Mouse (Mus musculus): ENCODE measurements around the gene Zc3h18.
A peak's percentile ranks its signal among the peaks of the same experiment; 100 is the strongest.

The Zc3h18 gene

DNA sequence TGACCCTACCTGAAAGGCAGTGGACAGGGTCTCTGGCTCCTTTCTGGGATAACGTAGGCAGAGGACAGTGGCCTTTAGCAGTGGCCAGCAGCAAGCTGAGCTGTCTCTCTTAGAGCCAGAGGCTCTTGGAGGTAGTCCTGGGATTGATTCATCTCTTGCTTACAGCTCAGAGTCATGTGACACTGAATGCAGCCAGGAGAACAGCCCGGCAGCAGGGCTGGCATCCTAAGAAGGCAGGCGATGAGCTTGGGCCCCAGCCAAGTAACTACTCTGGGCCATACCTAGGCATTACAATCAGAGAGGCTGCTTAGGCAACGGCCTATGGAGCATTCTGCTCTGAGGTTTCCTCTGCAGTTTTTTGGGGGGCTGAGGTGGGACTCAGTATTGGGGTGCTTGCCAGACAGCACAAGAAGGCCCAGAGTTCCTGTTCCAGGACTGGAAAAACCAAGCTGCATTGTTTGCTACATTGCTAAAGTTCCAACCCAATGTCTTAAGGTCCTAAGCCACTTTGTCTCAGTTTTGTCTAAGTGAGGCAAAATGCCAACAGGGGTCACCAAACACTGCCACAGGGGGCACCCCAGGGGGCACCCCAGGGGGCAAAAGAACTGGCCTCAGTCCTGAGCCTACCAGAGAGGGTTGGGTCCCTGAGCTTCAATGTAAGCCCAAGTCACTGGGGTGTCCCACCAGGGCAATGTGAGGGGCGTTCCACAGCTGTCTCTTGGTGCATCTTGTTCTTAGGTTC, 28.4 kb upstream of the Zc3h18 start:
- DNase-seq, result no peak

DNA sequence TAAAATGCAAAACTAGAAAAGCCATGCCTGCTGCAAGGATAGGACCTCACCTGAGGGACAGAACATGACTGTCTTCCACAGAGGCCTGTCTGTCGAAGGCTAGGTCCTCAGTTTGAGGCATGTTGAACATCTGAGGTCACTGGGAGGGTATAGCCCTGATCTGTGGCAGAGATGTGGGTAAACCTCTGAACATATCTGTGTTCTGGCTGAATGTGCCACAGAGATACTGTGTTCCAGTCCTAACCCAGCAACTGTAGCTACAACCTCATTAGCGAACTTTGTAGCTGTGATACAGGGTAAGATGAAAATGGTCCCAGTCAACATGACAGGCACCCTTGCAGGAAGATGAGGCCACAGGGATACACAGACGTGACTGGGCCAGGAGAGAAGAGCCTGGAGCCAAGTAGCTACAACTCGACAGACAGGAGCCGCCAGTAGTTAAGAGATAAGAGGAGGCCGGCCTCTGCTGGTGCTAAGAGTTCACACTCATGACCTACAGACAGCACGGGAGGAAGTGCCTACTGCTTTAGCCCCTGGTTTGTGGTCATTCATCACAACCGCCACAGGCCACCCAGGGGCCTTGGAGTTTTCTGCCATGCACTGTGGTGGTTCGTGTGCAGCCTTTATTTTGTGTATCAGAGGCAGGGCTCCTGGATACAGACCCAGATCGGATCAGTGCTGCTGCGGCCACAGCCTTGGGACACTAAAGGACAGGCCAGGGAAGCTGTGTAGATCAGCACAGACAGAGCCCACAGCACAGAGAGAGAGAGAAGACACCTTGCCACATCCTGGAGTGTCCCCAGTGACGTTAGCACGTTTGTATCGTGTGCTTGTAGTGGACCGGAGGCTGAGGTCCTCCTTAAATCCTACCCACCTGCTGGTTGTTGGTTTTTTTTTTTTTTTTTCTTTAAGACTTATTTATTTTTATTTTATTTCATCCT, 26.8 kb upstream of the Zc3h18 start:
- no peak for DNase-seq

DNA sequence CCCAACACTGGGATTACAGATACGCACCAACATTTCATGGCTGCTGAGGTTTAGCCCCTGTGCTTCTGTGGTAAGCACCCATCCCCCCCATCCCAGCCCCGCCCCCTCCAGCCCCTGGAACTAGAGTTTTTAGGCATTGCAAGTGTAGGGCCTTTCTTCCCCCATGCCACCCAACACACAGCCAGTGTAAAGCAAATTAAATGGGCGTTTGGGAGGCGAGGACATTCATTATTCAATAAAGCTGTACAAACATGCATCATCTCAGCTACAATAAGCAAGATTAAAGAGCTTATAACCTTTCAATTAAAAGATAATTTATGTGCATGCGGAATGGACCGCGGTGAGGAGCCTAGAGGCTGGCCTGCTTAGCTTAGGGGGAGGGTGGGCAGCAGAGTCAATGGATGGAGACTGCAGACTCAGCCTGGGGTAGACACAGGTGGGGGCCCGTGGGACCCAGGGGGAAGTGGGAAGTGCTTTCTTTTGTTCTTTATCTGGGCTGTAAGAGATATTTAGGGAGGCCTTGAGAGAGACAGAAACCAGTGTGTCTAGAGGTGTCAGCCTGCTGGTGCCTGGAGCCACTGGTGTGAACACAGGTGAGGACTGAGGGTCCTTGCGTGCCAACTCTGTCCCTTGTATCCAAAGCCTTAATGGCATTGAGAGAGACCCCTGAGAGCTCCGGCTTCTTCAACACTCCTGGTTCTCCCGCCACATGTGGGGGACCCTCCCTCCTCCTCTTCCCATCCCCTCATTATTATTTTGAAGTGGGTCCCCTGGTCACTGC, 25.9 kb upstream of the Zc3h18 start:
- DNase-seq, result no peak

DNA sequence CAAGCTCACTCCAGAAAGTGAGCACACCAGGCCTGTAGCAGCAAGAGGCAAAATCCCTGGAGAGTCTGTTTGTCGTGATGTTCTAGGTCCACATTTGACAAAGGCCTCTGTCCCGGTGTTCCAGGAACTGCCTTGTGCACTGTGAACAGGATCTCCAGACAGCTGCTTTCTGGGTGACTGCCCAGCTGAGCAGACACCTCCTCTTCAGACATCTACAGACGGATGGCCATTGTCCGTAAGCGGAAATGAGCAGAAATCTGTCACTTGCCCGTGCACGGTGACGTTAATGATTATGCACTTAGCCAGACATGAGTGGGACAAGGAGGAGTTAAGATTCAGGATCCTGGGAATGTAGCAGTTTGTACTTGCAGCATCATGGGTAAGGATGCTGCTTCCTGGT, 22.3 kb upstream of the Zc3h18 start:
- peak; percentile 21 for DNase-seq

DNA sequence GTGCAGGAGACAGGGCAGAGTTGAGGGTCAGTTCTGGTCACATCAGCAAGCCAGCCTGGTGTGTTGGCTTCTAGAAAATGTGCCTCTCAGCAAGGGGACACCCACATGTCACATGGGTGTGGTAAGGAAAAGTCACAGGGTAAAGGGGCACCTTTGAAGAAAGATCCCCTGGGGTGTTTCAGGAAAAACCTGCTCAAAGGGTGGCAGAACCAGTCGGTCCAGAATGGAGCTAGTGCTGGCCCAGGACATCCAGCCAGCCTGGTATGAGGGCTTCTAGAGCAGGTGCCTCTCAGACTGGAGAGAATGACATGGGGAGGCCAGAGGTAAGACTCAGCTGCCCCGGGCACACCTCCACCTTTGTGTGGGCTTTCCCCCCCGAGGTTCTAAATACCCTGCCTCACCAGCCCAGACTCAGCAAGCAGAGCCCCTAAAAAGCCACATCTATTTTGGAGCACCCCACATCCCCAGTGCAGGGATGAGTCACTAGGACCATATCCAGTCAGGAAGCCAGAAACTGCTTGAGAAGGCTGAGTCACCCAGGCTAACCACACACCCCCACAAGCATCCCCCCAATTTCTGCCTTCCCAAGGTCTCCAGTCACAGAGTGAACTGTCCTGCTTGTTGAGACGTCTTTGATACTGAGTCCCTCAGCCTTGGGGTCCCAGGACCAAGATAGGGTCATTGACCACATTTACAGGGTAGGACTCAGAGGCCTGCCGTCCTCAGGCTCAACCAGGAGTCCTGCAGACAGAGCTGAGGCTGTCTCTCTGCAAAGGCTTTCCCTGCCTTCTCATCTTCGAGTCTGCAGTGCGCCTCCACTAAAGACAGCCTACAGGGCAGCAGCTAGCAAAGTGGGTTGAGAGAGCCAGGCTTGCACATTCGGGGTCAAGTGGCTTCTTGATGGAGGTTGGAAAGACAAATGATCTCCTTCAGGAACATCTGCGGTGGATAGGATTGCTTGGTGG, 20.5 kb upstream of the Zc3h18 start:
- DNase-seq, result peak; percentile 45

DNA sequence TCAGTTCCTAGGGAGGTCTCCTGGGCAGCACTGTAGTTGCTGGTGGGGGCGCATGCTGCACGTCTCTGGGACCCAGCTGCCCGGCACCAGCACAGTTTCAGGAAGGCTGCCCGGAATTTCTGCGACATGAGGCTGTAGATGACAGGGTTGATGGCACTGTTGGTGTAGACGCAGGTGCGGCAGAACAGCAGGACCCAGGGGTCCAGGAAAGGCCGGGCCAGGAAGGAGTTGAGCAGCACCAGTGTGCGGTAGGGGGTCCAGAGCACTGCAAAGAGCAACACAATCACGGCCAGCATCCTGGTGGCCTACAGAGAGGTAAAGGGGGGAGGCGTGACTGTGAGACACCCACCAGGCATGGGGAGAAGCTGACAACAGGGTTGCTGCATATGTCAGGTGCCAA, 19.2 kb upstream of the Zc3h18 start:
- DNase-seq, result no peak

DNA sequence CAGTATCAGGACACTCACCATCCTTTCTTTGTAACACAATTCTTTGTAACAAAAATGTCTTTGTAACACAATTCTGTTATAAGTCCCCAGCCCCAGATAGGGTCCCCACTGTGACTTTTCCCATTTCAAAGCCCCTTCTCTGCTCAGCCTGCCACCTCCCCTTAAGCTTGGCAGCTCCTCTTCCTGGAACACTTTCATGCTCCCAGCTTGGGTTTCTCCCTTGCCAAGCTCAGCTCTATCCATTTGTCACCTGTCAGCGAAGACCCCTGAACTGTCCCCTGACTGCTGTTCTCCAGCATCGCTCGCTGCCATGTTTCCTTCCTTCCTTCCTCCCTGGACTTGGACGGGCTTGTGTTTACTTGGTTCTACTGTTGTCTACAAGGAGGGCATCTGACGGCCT, 18.8 kb upstream of the Zc3h18 start:
- DNase-seq, result no peak

DNA sequence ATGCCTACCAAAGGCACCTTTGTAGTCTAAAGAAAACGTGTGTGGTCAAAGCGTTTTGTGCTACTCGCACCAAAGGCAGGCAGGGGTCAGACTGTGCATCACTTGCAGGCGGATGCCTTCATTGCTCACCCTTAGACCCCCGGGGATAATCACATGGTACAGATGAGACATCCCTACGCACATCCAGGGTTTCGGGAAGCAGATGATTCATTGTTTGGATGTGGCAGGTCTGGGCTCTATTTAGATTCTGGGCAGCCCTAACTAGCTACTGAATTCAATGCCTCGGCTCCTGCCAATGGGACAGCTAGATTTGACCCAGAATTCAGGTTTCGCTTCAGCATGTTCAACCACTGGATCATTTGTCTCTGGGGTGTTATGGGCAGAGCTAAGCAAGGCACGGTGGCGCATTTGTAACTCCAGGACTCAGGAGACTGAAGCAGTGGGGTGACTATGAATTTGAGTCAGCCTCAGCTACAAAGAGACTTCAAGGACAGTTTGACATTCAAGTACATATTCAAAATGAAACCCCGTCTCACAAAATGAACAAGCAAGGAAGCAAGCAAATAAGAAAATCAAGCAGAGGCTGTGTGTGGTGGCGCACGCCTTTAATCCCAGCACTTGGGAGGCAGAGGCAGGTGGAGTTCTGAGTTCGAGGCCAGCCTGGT, 17.2 kb upstream of the Zc3h18 start:
- DNase-seq, result no peak

DNA sequence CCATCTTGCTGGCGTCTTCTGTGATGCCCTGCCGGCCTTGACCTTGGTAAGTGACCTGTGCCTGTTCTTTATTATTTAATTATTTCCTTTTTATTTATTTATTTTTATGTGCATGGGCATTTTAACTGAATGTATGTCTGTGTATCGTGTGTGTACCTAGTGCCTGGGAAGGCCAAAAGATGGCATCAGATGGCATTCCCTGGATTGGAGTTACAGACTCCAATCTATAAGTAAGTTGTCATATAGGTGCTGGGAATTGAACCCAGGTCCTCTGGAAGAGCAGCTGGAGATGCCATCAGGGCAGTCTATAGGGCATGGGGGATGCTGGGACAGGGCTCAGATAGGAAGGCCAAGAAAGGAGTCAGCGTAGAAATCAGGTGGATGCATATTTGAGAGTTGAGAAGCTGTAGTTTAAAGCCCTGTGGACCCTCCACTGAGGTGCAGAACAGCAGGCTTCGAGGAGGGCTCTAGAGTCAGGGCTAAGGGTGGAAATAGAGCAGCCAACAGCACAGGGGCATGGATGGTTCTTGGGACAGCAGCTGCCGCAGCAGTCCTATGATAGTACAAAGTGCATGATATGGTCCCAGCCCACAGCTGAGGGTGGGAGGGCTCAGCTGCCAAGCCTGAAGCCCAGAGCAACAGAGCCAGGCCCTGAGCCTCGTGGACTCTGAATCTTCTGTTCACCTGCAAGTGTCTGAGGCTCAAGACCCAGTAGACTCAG, 15.6 kb upstream of the Zc3h18 start, which contains the start of gene Trhr2:
TSS of gene Trhr2 (minus strand) at position 51 of the 721 bp plus-strand sequence.
- DNase-seq, result no peak

DNA sequence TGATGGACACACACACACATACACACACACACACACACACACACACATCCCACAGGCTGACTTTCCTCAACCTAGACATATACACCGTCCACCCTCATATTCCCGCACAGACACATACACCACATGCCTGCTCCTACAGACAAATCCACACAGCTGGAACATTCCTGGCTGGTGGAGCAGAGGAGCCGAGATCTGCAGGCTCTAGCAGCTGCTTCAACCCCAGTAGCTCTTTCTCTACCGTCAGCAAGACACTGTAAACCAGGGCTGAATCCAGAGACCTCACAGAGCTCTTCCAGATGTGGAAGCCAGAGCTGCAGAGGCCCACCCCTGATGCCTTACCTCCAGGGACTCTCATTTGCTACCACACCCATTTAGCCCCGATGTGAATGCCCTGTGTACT, 14.1 kb upstream of the Zc3h18 start:
- DNase-seq, result no peak

DNA sequence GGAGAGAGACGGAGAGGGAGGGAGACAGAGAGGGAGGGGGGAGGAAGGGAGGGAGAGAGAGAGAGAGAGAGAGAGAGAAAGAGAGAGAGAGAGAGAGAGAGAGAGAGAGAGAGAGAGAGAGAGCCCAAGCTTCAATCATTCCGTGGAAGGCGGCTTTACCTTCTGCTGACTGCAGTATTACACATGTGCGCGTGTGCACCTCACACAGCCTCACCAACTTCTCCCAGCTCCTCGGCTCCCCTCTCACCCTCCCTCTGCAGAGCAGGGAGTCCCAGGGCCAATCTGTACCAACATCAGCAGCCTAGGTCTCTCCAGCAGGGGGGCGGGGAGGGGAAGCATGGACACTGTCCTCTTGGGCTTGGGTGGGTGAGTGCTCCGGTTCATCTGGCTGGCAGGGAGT, 13.4 kb upstream of the Zc3h18 start:
- DNase-seq, result no peak

DNA sequence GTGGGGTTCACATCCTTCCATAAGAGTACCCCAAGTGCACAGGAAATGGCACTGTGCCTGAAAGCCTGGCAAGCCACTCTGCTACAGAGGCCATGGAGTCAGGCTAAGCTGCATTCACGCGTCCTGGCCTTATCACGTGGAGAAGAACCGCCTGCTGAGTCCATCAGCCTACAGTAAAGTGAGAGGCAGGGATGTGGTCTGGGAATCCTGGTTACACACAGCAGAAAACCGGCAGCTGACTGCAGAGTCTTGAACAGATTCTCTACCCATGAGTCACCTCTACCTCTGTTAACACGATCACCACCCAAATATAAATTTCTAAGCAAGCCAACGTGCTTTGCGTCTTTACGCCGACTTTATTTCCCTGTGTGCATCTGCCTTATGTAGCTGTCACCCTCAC, 7.9 kb upstream of the Zc3h18 start:
- no peak for DNase-seq

DNA sequence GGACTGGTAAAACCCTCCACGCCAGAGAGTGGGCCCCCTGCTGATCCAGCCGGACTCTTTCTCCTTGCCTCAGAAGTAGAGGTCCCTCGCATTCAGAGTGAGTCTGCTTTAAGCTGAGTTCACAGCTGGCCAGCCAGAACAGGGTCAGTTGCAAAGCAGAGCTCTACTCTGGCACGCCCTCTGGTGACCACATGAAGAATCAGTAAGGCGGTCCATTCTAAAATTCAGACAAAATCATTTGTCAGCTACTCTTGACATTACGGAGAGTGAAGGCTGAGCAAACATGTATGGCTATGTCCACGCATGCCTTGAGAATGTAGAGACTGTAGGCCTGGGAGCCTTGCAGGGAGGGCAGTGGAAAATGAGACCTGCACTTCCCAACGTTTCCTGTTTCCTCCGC, 6.7 kb upstream of the Zc3h18 start:
- DNase-seq, result peak; percentile 84

DNA sequence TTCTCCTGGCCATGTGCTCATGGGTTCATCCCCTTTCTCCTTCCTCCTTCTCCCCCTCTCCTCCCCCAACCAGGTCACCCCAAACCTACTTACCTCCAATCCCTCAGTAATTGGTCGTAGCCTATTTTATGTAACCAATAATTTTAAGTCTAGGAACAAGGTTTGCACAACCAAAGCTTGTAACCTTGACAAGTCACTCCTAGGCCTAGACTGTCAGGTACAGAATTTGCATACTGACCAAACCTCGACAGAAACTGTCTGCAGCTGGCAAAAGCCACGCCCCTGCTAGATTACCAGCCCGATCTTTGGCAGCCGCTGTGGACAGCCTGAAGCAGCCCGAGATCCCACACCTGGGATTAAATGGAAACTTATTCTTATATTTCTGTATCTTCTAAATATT, 4.7 kb upstream of the Zc3h18 start:
- DNase-seq, result no peak

DNA sequence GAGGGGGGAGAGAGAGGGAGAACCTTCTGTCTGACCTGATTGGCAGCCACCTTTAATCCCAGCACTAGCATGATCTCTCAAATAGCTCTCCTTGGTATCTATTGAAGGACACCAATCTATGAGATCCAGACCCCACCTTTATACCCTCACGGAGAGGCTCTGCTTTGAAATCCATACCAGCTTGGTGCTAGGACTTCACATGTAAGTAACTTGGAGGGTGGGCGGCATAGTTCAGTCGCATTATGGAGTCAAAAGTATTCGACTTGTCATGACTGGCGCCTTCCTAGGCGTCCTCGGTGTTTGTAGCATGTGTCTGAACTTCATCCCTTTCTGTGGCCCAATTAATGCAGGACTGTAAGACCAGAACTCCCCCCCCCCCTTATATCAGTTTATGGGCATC, 1.1 kb upstream of the Zc3h18 start:
- DNase-seq, result no peak

DNA sequence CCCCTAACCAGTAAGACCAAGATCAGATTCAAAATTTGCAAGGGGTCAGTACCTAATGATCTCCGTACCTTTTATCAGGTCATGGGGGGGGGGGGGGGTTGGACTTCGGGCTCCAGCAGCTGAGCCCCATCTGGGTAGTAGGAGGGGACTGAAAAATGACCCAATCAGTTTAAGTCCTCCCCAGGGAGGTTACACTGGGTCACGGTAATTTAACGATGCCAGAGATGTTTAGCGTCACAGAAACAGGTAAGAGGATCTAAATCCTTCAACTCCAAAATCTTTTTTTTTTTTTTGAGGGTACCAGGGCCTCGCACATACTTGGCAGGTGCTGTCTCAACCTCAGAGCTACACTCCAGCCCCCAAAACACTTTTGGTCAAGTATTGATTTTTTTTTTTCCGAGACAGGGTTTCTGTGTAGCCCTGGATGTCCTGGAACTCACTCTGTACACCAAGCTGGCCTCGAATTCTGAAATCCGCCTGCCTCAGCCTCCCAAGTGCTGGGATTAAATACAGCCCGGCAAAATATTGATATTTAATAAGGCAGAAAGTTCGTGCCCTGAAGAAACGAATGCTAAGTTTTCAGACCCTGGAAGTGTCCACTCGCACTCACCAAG, 551 bp upstream of the Zc3h18 start:
- no peak for DNase-seq

DNA sequence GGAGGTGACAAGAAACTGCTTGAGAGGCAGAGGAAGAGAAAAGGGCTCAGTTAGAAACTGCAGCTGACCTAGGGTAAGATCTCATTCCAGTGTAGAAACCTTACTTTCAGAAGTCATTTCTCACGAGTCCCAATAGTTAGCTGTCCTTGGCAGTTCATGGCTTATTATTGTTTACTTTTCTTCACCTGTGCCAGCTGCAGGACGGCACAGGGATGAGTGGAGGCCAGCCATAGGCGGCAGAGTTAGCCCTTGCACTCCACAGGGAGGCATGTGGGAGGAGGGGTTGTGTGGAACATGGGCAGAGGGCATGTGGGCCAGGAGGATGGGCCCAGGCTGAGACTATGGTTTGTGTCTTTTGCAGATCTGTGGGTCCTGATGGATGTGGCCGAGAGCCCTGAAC, 6.6 kb downstream of the Zc3h18 start:
- DNase-seq, result no peak

DNA sequence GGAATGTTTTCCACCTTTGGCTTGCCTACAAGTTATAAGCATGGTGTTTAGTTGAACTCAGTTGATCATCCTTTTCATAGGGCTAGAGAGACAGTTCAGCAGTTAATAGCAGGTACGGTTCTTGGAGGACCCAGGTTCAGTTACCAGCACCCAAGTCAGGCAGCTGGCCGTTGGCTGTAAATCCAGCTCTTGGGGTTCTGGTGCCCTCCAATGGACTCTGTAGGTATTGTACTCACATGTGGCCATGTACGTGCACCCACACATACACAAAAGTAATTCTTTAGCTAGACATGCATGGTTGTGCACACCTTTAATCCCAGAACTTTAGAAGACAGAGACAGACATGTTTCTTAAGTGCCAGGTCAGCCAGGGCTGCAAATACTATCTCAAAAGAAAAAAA, 12.9 kb downstream of the Zc3h18 start:
- no peak for DNase-seq

DNA sequence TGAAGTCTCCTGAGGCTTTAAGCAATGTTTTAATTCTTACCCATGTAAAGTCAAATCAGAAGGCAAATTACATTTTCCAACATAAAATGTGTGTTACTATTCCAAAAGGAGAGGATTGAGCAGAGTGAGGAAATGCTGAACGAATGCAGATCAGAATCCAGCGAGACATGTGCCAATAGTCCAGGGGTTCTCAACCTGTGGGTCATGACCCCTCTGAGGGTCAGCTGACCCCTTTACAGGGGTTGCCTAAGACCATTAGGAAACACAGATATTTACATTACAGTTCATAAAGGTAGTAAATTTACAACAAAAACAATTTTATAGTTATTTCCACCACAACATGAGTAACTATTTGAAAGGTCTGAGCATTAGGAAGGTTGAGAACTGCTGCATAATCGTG, 14.3 kb downstream of the Zc3h18 start:
- no peak for DNase-seq

DNA sequence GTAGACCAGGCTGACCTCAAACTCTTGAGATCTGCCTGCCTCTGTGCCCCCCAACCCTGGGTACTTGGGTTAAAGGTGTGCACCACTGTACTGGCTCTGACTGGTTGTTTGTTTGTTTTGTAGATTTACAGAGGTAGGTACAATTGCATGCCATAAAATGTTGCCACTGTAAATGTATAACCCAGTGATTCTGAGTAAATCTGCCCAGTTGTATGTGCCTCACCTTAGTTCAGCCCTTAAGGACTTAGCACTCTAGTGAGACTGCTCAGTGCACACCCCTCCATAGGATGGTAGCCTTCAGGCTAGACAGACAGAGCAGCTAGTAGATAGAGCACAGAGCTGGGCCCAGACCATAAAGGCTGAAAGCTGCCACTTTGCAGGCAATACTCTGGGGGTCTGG, 17.3 kb downstream of the Zc3h18 start:
- DNase-seq, result no peak

Measured in lung, postnatal 36 days (tissue).